Mouse (Mus musculus): ENCODE data around the gene Qrfp. TPM values are rescaled to one million over a fixed set of nuclear protein-coding genes. Genes with fewer than 3 reads are reported as not detected.
A peak's percentile ranks its signal among the peaks of the same experiment; 100 is the strongest.

Qrfp gene
- total RNA-seq, 2 experiments from 2014 or later, result not detected

- intact Hi-C loops (cut with DNase I), result no loop called here
- DNase-seq, result peak; percentile 72
Observed at GRCm38 (mm10) chr2:31822524-31823371, 12.4 kb upstream of the Qrfp start.

GRCm38 (mm10) chr2:31815367-31815766 is 5.0 kb upstream of the Qrfp start:
- intact Hi-C loops (cut with DNase I), result no loop called here
- DNase-seq, result peak; percentile 73

DNA sequence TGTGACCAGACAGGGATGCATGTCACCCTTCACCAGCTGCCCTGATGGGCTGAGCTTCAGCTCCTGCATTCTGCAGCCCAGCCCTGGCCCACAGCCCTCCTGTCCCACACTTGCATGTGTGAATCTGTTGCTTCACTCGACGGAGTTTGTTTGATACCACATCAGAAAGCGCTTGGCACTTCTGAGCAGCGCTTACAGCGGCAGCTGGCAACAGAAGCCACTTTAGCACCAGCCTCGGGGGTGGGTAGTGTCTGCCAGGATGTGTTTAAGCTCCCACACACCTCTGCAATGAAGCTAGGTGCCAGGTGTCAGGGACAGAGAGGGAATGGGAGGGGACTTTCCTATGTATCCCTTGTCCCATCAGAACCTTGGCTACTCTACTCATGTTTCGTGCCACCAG is 4.3 kb upstream of the Qrfp start:
- intact Hi-C loops (cut with DNase I), result loop anchor here (5.0 kb wide), 1 partner anchor 98 kb away; no protein-coding TSS in a partner anchor
- no peak for DNase-seq

GRCm38 (mm10) chr2:31813641-31814040 is 3.3 kb upstream of the Qrfp start:
- intact Hi-C loops (cut with DNase I), result loop anchor here (5.0 kb wide), 1 partner anchor 99 kb away; no protein-coding TSS in a partner anchor
- DNase-seq, result no peak

DNA sequence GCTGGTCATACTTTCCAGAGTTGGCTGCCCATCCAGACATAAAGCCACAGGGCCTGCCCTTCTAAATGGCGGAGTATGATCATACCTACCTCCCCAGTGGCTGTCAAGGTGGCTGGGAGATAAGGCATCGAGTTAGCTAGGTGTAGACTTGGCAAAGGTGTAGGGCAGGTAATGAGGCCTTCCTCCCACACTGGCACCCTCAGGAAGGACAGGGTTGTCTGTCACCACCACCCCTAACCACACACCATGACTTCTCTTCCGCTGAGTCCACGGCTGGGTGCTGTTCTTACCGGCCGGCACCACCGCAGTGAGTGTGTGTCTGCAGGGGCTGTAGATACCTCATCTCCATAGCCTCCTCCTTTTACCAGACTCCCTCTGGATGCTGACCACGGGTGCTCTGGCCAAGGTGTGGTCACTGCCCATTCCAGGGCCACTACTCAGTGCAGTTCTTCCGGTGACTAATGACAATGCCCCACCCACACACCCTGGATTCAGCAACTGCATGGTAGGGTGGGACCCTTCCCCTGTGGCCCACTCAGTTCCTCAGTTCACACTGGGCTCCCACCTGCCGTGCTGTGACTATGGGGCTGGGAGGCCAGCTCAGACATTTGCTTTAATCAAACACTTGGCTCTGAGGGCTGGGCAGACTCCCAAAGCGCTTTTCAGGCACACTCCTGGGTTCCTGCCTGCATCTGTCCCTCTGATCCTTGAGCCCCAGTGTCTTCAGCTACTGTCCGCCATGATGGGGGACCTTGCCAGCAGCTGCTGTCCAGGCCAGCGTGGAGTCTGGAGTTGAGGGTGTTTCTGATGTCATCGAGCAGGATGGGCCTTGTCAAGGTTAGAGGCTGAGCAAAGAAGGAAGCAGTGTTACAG is 942 bp upstream of the Qrfp start:
- peak; percentile 63 for DNase-seq
- intact Hi-C loops (cut with DNase I), result loop anchor here (5.0 kb wide), 1 partner anchor 101 kb away; no protein-coding TSS in a partner anchor

DNA sequence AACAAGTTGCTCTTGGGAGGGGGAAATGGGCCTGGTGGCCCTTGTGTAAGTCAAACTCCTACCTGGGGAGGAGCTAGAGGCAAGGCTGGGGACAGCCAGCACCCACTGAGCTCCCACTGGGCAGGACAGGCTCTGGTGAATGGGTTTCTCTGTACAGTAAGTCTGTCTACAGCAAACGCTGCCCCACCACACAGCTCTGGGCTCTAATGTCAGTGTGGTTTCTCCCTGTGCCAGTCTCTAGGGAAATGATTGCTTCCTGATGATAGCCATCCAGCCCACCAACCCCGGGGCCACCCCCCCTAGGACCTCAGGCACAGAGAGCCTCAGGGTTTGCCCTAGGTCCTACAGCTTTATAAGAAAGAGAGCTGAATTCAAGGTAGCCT is 1.0 kb downstream of the Qrfp start:
- intact Hi-C loops (cut with DNase I), result no loop called here
- DNase-seq, result no peak

DNA sequence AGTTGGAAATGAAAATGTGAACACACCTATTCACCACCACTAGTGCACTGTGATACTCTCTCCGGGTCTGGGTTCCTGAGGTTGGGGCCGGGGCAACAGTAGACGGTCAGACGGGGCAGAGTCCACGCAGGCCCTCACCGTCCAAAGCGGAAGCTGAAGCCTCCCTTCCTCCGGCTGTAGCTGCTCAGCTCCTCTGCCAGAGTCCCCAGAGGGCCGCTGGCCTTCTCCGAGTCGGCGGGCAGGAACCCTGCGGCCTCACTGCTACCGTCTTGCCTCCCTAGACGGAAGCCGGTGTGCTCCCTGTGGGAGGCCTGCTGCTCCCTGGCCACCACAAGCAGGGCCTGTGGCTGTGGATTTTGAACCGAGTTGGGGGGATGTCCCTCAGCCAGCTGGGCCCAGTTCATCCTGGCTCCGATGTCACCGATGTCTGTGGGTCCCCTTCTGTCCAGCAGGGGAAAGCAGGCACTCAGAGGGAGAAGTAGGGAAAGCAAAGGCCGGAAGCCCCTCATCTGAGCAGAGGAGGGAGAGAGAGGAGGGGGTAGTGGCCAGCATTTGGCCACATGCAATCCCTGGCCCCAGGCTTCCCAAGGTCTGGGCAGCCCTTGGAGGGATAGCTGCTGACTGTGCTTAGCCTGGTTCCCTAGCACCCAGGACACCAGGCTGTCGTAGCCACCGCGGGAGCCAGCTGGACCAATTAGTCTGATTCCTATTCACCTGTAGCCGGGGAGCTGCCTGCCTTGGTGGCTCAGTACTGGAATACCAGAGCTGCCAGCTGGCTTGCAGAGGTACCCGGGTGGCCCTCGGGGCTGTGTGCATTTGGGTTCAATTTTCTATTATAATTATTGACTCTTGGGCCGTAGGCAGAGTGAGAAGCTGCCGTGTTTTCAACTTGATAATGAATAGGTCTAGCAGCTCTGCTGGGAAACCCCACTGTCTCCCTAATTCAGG is 1.7 kb downstream of the Qrfp start:
- DNase-seq, result no peak
- intact Hi-C loops (cut with DNase I), result no loop called here

GRCm38 (mm10) chr2:31806639-31807382 is 3.6 kb downstream of the Qrfp start:
- intact Hi-C loops (cut with DNase I), result no loop called here
- no peak for DNase-seq

GRCm38 (mm10) chr2:31803480-31803879 is 6.9 kb downstream of the Qrfp start:
- no peak for DNase-seq
- intact Hi-C loops (cut with DNase I), result no loop called here

GRCm38 (mm10) chr2:31802811-31803210 is 7.6 kb downstream of the Qrfp start:
- no peak for DNase-seq
- intact Hi-C loops (cut with DNase I), result no loop called here

GRCm38 (mm10) chr2:31801416-31801815 is 9.0 kb downstream of the Qrfp start:
- intact Hi-C loops (cut with DNase I), result no loop called here
- peak; percentile 71 for DNase-seq

DNA sequence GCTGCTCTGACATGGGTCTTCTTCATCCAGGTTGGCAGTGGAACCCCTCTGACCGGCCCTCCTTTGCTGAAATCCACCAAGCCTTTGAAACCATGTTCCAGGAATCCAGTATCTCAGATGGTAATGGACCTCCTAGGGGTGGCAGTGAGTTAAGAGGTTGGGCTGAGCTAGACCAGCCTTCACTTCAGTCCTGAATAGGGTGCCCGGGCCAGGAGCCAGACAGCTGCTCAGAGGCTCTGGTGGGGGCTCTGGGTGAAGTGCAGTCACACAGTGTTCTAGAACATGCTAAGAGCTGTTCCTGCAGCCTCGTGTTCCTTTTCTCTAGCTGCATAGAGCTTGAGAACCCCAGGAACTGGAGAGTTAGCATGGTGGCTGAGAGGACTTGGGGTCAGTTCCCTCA is 13.4 kb downstream of the Qrfp start:
- no peak for DNase-seq
- intact Hi-C loops (cut with DNase I), result no loop called here

DNA sequence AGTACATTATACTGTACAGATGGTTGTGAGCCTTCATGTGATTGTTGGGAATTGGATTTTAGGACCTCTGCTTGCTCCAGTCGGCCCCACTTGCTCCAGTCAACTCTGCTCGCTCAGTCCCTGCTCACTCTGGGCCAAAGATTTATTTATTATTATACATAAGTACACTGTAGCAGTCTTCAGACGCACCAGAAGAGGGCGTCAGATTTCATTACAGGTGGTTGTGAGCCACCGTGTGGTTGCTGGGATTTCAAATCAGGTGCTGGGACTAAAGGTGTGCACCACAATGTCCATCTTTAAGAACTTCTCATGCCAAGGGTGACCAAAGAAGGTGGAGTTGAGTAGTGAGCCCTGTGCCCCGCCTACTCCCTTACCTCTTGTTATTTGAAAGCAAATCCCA is 17.8 kb downstream of the Qrfp start:
- intact Hi-C loops (cut with DNase I), result no loop called here
- no peak for DNase-seq

GRCm38 (mm10) chr2:31791260-31791659 is 19.1 kb downstream of the Qrfp start:
- no peak for DNase-seq
- intact Hi-C loops (cut with DNase I), result no loop called here

GRCm38 (mm10) chr2:31790728-31791251 is 19.6 kb downstream of the Qrfp start:
- intact Hi-C loops (cut with DNase I), result no loop called here
- no peak for DNase-seq

DNA sequence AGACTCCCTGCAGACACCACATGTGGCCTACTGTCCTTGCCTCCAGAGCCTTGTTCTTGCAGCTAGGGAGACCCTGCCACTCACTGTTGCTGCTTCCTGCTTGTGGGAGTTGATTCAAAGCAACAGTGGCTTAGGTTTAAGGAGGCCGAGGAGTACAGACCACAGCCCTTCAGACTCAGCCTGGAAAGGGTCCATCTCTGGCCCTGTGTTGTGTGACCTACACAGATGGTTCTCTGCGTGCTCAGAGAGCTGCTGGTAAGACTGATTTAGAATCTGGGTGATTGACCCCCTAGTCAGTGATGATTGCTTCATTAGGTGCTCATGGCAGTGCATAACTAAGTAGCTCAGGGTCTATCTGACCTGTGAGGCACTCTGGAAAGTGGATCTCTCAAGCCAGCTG is 21.2 kb downstream of the Qrfp start:
- no peak for DNase-seq
- intact Hi-C loops (cut with DNase I), result loop anchor here (5.0 kb wide), 2 partner anchors 128 to 307 kb away; no protein-coding TSS in a partner anchor

- intact Hi-C loops (cut with DNase I), result loop anchor here (5.0 kb wide), 2 partner anchors 129 to 306 kb away; no protein-coding TSS in a partner anchor
- no peak for DNase-seq
Observed at GRCm38 (mm10) chr2:31788227-31788626, 22.2 kb downstream of the Qrfp start.

DNA sequence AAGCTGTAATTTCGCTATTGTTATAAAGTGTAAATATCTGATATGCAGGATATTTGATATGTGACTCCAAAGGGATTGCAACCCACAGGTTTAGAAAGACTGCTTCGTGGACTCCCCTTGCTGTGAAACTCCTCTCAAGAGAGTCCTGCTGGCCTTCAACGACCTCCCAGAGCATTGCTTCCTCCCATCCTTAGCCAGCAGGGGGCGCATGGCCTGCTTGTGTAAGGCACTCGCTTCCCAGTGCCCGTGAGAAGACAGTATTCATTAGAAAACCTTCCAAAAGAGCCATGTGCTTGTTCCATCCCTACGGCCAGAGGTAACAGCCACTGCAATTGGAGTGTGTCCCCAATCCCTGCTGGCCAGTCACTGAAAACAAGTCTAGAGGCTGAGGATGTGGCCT is 23.4 kb downstream of the Qrfp start:
- intact Hi-C loops (cut with DNase I), result loop anchor here (2.0 to 5.0 kb wide), 3 partner anchors 98 to 305 kb away; partner anchors contain the start of gene Abl1
- DNase-seq, result peak; percentile 89

- DNase-seq, result peak; percentile 77
- intact Hi-C loops (cut with DNase I), result loop anchor here (5.0 kb wide), 2 partner anchors 132 to 303 kb away; no protein-coding TSS in a partner anchor
Observed at GRCm38 (mm10) chr2:31785074-31785473, 25.3 kb downstream of the Qrfp start.
